Mouse (Mus musculus) stomach, embryonic 16.5 days (tissue): ENCODE results near the gene Carmil2. TPM values are rescaled to one million over a fixed set of nuclear protein-coding genes. Genes with fewer than 3 reads are reported as not detected.

Experiments
- ATAC-seq: fragments of 200-750 bp; cut with Nextera tagmentation; 2 replicates; pipeline ENCODE4 v1.8.0; 2017; ENCODE audit warnings: moderate number of reproducible peaks, moderate TSS enrichment; ENCODE audit not compliant: insufficient read depth, low FRiP score
- H3K27ac ChIP-seq: fragments of 300-500 bp; sonication (generic); 2 replicates; pipeline ENCODE4 v1.5.1; 2014; ENCODE audit warnings: low read length
- H3K27me3 ChIP-seq: fragments of 300-500 bp; sonication (generic); 2 replicates; pipeline ENCODE4 v1.6.1; 2014; ENCODE audit warnings: low read length, control low read depth, mixed read lengths; ENCODE audit not compliant: control insufficient read depth, insufficient read depth
- H3K36me3 ChIP-seq: fragments of 300-500 bp; sonication (generic); 2 replicates; pipeline ENCODE4 v1.6.1; 2014; ENCODE audit warnings: low read length; ENCODE audit not compliant: control insufficient read depth, insufficient read depth
- H3K4me1 ChIP-seq: fragments of 300-500 bp; sonication (generic); 2 replicates; pipeline ENCODE4 v1.6.1; 2014; ENCODE audit warnings: low read length, control low read depth, mixed read lengths; ENCODE audit not compliant: control insufficient read depth, insufficient read depth
- H3K4me2 ChIP-seq: fragments of 300-500 bp; sonication (generic); 2 replicates; pipeline ENCODE4 v1.6.1; 2014; ENCODE audit warnings: low read depth, low read length, mixed read lengths
- H3K4me3 ChIP-seq: fragments of 300-500 bp; sonication (generic); replicated peaks from 2 replicates; pipeline ENCODE4 v1.5.1; 2014; ENCODE audit warnings: mild to moderate bottlenecking, low read length
- H3K9ac ChIP-seq: fragments of 300-500 bp; sonication (generic); 2 replicates; pipeline ENCODE4 v1.6.1; 2014; ENCODE audit warnings: low read length
- H3K9me3 ChIP-seq: fragments of 300-500 bp; sonication (generic); replicated peaks from 2 replicates; pipeline ENCODE4 v1.6.1; 2016; ENCODE audit warnings: low read length, control low read depth; ENCODE audit not compliant: control insufficient read depth
- WGBS: fragments of 180-500 bp; shearing (Covaris S2); extraction: QIAGEN DNeasy Blood & Tissue Kit; methylation state at CpG from one replicate; pipeline ENCODE4 v1.1.7; 2014; 5-methylcytosine and 5-hydroxymethylcytosine counted together
- polyA plus RNA-seq: library from polyadenylated mRNA; unstranded; fragments of >200 nt; fragmentation: Nextera tagmentation; extraction: Ambion mirVana; gene quantifications from 2 replicates; pipeline ENCODE4 v1.2.1, GENCODE M21; 2015

Gene Carmil2
- polyA plus RNA-seq, 1 experiment from 2014 or later: 0.74 TPM

DNA sequence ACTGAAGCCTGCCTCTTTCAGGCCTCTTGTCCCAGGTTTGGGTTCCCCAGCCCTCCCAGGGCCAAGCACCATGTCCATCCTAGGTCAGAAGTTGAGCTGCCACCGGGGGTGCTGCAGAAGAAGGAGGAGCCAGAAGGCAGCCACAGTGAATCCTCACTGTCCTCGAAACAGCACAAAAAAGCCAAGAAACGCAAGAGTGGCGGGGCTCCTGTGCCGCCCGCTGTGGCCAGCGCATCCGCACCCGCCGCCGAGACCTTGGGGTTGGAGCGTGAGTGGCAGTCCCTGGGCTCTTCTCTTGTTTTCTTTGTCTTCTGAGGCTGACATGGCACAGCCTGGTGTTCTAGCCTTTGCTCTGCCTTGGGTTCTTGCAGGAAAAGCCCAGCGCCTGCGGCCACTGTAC is 23.2 kb downstream of the Carmil2 start:
- Histone ChIP-seq H3K4me1 (peaks cover 12% of the 10 kb centered on the region), H3K36me3 (no peaks in the 10 kb centered on the region), H3K9me3 (no peaks in the 10 kb centered on the region), H3K27me3 (no peaks in the 10 kb centered on the region), H3K9ac (no peak overlapping the region), H3K27ac (no peak overlapping the region), H3K4me3 (no peak overlapping the region), H3K4me2 (no peak overlapping the region)
- 80% methylated on average over 14 of the region's 14 CpGs for WGBS
- no peak for ATAC-seq

DNA sequence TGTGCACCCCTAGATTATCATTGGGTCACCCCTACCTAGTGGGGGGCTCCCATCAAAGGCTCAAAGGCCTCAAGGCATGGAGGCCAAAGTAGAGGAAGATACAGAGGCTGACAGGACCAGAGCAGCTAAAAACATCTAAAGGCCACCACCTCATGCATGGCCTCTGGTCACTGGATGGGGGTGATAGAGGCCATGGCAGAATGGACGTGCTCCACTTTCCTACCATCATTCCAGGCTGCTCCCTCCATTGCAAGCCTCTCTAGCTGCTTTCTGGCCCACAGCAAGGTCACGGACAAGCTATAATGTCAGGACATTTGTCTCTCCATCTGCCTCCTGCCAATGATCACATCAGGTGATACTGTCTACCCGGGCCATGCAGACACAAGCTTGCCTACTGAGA is 26.2 kb downstream of the Carmil2 start:
- Histone ChIP-seq H3K27ac (no peak overlapping the region), H3K9me3 (no peaks in the 10 kb centered on the region), H3K27me3 (no peaks in the 10 kb centered on the region), H3K4me3 (no peak overlapping the region), H3K4me1 (peaks cover 7% of the 10 kb centered on the region), H3K4me2 (no peak overlapping the region), H3K36me3 (no peaks in the 10 kb centered on the region), H3K9ac (no peak overlapping the region)
- ATAC-seq: no peak
- 86% methylated on average over 3 of the region's 3 CpGs for WGBS

DNA sequence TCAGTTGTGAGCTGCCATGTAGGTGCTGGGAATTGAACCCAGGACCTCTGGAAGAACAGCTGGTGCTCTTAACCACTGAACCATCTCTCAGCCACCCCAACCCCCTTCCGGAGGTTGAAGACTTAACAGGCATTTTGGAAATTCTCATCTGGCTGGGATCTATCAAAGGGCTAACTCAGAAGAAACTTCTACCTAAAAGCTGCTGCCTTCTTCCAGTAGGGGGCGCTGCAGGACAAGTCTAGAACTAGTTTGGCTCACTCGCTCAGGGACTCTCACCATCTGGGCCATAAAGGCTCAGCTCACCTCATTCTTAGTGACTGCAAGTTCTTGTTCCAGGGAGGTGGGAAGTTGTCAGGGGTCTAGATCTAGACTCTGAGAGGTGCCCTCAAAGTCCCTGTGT is 28.1 kb downstream of the Carmil2 start:
- H3K4me1 ChIP-seq: no peaks in the 10 kb centered on the region
- H3K27me3 ChIP-seq: no peaks in the 10 kb centered on the region
- H3K9ac ChIP-seq: no peak overlapping the region
- WGBS: 5% methylated on average over 3 of the region's 3 CpGs
- peak; percentile 53; the same call in 1 of the 2 replicates for ATAC-seq
- H3K4me3 ChIP-seq: no peak overlapping the region
- H3K36me3 ChIP-seq: no peaks in the 10 kb centered on the region
- no peak overlapping the region for H3K4me2 ChIP-seq
- H3K9me3 ChIP-seq: no peaks in the 10 kb centered on the region
- H3K27ac ChIP-seq: peak overlapping the region; percentile 81; the same call in 1 of the 2 replicates

DNA sequence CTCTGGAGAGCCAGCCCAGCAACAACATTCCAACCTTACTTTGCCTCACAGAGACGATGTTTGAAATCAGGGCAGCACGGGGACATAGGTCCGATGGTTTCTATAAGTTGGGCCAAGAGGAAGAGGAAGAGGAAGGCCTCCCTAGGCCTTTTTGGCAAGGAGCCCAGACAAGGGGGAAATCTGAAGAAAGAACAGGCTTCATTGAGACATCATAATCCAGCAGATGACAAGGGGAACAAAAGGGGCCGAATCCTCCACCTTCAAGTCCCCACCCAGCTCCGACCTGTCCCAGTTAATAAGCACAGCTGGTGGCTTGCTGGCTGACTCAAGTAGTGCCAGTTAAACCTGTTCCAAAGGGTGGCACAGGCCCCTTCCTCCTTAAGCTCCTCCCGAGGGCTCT is 29.0 kb downstream of the Carmil2 start:
- ATAC-seq: peak; percentile 35
- Histone ChIP-seq H3K9ac (peak overlapping the region; percentile 3; the same call in 1 of the 2 replicates), H3K4me1 (no peaks in the 10 kb centered on the region), H3K27me3 (no peaks in the 10 kb centered on the region), H3K36me3 (no peaks in the 10 kb centered on the region), H3K4me2 (no peak overlapping the region), H3K27ac (peak overlapping the region; percentile 81), H3K4me3 (no peak overlapping the region), H3K9me3 (no peaks in the 10 kb centered on the region)
- WGBS: 59% methylated on average over 6 of the region's 6 CpGs

DNA sequence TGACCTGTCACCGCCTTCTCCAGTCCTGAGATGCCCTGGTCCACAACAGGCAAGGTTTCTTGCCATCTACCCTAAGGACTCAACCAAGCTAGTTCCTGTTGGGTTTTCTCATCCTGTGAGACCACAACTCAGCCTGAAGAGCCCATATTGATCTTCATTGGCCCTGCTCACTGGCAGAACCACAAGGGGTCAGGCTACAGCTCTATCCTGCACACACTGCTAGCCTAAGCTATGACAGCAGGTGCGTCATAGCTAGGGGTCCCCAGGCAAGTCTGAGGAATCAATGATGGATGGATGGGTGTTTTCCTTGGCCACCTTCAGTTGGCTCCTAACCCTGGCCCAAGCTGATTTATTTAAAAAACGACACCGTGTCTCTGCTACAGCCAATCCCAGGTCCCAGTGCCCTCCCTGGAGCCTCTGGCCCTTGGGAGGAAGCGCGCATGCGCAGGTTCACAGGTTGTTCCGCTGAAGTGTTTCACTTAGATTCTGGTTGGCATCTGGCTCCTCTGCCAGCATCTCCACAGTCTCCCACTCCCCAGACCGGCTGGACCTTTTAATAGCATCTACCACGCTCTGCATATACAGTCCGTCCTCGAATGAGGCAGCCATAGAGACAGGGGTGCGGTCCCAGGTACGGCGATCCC is 30.4 kb downstream of the Carmil2 start:
- 91% methylated on average over 15 of the region's 15 CpGs for WGBS
- Histone ChIP-seq H3K36me3 (no peaks in the 10 kb centered on the region), H3K27ac (no peak overlapping the region), H3K4me3 (no peak overlapping the region), H3K27me3 (no peaks in the 10 kb centered on the region), H3K4me1 (no peaks in the 10 kb centered on the region), H3K9ac (no peak overlapping the region), H3K9me3 (no peaks in the 10 kb centered on the region), H3K4me2 (no peak overlapping the region)
- ATAC-seq: no peak

DNA sequence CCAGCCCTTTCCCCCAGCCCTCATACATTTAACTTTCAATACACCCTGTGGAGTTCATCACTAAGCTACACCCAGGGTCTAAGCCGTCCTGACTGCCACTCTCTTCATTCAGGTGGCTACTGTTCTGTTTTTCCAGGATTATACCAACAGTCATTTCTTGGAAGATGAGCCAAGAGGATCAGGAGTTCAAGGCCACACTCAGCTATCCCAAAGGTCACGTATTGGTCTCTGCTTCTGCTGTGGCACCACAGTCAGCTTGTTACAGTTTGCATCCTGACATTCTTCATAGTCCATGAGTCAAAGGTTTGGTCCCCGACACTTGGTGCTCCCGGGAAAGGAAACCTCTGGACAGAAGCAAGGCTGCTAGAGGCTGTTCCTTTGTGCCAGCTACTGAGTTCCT is 33.6 kb downstream of the Carmil2 start:
- 81% methylated on average over 4 of the region's 4 CpGs for WGBS
- no peaks in the 10 kb centered on the region for H3K4me1 ChIP-seq
- ATAC-seq: no peak
- H3K9me3 ChIP-seq: no peaks in the 10 kb centered on the region
- no peak overlapping the region for H3K9ac ChIP-seq
- no peak overlapping the region for H3K4me2 ChIP-seq
- no peak overlapping the region for H3K27ac ChIP-seq
- H3K36me3 ChIP-seq: no peaks in the 10 kb centered on the region
- no peak overlapping the region for H3K4me3 ChIP-seq
- H3K27me3 ChIP-seq: no peaks in the 10 kb centered on the region

DNA sequence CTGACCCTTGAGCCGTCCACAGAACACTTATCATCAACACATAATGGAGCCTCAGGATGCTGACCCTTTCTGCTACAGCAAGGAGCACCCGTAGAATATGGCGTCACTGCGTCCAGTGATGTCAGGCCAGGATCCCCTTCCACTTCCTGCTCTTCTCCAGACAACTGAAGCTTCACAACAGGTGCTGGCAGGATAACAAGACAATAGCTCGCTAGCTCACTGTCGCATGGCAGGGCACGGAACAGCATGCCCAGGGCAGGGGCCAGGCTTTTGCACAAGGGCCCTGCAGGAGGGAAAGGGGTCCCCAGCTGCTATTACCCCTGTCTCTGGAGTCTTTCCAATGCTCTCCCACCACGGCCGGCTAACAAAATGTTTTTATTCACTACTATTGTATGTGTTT is 36.8 kb downstream of the Carmil2 start:
- 84% methylated on average over 9 of the region's 9 CpGs for WGBS
- Histone ChIP-seq H3K9ac (no peak overlapping the region), H3K27me3 (no peaks in the 10 kb centered on the region), H3K36me3 (no peaks in the 10 kb centered on the region), H3K9me3 (no peaks in the 10 kb centered on the region), H3K27ac (no peak overlapping the region), H3K4me2 (no peak overlapping the region), H3K4me1 (no peaks in the 10 kb centered on the region), H3K4me3 (no peak overlapping the region)
- no peak for ATAC-seq

DNA sequence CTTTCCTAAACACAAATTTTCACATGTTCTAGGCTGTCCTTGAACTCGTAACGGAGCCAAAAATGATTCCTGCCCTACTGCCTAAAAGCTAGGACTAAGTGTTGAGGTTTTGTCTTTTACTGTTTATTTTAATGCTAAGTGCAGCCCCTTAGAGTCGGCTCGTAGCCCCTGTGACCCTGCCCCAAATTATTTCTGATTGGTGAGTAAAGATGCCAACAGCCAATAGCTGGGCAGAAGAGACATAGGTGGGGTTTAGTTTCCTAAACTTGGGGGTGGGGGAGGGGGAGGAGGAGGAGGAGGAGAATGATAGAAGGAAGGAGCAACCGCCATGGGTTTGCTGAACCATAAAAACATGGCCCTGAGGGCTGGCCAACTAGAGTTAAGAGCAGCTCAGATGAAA is 39.7 kb downstream of the Carmil2 start:
- Histone ChIP-seq H3K27me3 (no peaks in the 10 kb centered on the region), H3K4me1 (no peaks in the 10 kb centered on the region), H3K27ac (no peak overlapping the region), H3K4me2 (no peak overlapping the region), H3K9me3 (no peaks in the 10 kb centered on the region), H3K4me3 (no peak overlapping the region), H3K36me3 (no peaks in the 10 kb centered on the region), H3K9ac (no peak overlapping the region)
- 79% methylated on average over 5 of the region's 5 CpGs for WGBS
- no peak for ATAC-seq

DNA sequence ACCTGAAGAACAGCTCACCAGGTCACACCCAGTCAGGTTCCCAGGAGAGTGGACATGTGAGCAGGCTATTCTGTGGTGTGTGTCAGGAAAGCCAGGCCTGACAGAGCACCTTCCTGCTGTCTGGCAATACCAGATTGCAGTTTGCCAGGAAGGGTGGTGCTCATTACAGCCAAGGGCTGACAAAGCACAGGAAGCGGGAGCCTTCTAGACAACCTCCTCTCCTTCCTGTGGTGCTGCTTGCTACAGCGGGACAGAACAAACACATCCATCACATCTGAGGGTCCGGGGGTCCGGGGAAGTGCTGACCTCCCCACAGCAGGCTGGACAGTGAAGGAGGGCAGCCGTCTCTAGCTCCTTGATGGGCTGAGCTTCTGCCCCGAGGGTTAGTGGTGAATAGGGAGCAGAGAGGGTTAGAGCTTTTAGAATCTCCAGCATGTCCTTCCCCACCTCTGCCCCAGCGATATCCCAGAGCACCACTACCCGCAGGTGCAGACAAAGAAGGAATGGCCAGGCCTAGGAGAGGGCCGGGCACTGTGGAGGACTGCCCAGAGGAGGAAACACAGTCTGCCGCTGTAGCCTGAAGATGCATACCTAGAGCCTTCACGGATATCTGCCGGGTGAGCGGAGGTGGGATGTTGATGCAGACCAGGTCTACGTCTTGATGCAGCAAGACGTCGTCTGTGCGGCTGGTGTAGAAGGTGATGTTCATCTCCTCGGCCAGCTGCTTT is 41.5 kb downstream of the Carmil2 start:
- Histone ChIP-seq H3K9ac (no peak overlapping the region), H3K4me1 (no peaks in the 10 kb centered on the region), H3K4me2 (no peak overlapping the region), H3K27ac (peak overlapping the region; percentile 60), H3K27me3 (no peaks in the 10 kb centered on the region), H3K36me3 (no peaks in the 10 kb centered on the region), H3K4me3 (no peak overlapping the region), H3K9me3 (no peaks in the 10 kb centered on the region)
- ATAC-seq: peak; percentile 64
- WGBS: 72% methylated on average over 18 of the region's 18 CpGs
